Mouse (Mus musculus): ENCODE data around the gene Myl12a. TPM values are rescaled to one million over a fixed set of nuclear protein-coding genes. Genes with fewer than 3 reads are reported as not detected.

Gene Myl12a
- polyA plus RNA-seq, 1 experiment from 2014 or later: 728 TPM

DNA sequence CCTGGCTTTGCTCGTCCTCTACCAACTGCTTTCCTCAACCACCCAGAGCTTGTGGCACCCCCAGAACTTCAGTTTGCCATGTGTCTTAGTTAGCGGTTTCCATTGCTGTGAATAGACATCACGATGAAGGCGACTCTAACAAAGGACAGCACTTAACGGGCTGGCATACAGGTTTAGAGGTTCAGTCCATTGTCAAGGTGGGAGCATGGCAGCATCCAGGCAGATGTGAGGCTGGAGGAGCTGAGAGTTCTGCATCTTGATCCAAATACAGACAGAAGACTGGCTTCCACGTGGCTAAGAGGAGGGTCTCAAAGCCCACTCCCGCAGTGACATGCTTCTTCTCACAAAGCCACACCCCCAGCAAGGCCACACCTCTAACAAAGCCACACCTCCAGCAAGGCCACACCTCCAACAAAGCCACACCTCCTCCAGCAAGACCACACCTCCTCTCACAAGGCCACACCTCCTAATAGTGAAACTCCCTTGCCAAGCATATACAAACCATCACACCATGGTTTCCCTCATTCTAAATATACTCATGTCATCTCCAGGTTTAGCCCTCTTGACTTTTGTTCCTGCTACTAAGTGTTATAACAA, 8.1 kb upstream of the Myl12a start:
- Histone ChIP-seq H3K27me3 (replicated peaks) (no peaks in the 10 kb centered on the region), H3K9me3 (no peaks in the 10 kb centered on the region), H3K4me2 (no peak overlapping the region), H3K9ac (no peak overlapping the region), H3K27ac (replicated peaks) (no peak overlapping the region), H3K4me3 (no peak overlapping the region), H3K36me3 (no peaks in the 10 kb centered on the region), H3K4me1 (peaks cover 24% of the 10 kb centered on the region)
- no peak for ATAC-seq (ENCODE audit: extremely low read depth, insufficient number of reproducible peaks, low FRiP score, low TSS enrichment)
- WGBS: 56% methylated on average over 7 of the region's 7 CpGs

DNA sequence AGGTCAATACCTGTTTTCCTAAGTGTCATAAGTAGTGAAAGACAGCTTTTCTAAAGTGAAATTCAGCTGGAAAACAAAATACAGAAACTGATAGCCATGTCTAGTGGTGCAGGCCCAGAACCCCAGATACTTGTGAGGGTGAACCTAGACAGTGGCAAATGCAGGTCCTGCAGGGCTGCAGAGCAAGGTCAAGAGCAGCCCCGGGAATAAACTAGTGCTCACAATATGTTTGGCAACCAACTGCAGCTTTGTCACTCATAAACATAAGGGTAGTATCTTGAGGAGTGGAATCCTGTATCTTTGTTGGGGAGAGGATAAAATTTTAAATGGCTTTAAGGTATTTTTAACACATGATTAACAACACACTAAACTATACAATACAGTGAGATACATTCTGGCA, 7.1 kb upstream of the Myl12a start:
- Histone ChIP-seq H3K27ac (replicated peaks) (no peak overlapping the region), H3K4me1 (peaks cover 14% of the 10 kb centered on the region), H3K27me3 (replicated peaks) (no peaks in the 10 kb centered on the region), H3K4me2 (no peak overlapping the region), H3K9me3 (no peaks in the 10 kb centered on the region), H3K4me3 (no peak overlapping the region), H3K9ac (no peak overlapping the region), H3K36me3 (no peaks in the 10 kb centered on the region)
- no peak for ATAC-seq (ENCODE audit: extremely low read depth, insufficient number of reproducible peaks, low FRiP score, low TSS enrichment)
- WGBS: 61% methylated on average over 1 of the region's 1 CpGs

DNA sequence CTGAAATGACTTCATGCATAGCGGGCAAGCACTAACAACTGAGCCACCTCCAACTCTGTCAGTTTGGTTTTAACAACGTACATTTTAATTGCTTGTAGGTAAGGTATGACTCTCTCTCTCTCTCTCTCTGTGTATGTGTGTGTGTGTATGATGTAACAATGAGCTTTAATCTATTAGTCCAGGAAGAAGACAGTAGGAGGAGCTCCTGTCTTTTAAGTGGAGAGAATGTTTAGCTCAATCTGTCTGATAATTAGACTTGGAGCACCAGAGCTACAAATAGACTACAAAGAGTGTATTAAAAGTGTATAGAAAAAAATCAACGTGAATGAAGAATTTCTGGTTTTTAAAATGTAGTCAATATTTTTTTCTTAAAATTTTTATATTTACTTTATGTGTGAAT, 6.0 kb upstream of the Myl12a start:
- H3K9me3 ChIP-seq: no peaks in the 10 kb centered on the region; the same call in 1 of the 2 replicates
- H3K36me3 ChIP-seq: no peaks in the 10 kb centered on the region
- 81% methylated on average over 3 of the region's 3 CpGs for WGBS
- peaks cover 11% of the 10 kb centered on the region for H3K4me1 ChIP-seq
- H3K27me3 ChIP-seq (replicated peaks): no peaks in the 10 kb centered on the region
- no peak overlapping the region for H3K4me2 ChIP-seq
- H3K4me3 ChIP-seq: no peak overlapping the region
- no peak for ATAC-seq (ENCODE audit: extremely low read depth, insufficient number of reproducible peaks, low FRiP score, low TSS enrichment)
- H3K27ac ChIP-seq (replicated peaks): no peak overlapping the region
- H3K9ac ChIP-seq: no peak overlapping the region

DNA sequence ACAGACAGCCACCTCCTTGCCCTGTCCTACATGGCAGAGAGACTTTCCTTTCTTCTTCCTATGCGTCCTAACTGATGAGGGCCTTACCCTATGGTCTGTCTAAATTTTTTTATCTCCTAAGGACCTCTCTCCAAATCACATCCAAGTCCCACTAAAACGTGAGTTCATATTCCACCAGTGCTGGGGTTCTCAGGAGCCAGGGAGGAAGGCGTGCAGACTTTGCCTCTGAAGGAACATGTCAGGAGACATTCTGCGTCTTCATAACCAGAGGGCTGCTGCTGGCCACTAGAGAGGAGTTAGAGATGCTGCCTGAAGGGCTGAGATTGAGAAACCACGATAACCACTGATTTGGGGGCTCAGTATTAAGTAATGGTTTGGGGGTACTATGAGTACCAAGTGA, 4.3 kb upstream of the Myl12a start:
- 77% methylated on average over 5 of the region's 5 CpGs for WGBS
- Histone ChIP-seq H3K9me3 (no peaks in the 10 kb centered on the region; the same call in 1 of the 2 replicates), H3K4me3 (no peak overlapping the region), H3K4me2 (no peak overlapping the region), H3K27me3 (replicated peaks) (no peaks in the 10 kb centered on the region), H3K27ac (replicated peaks) (no peak overlapping the region), H3K9ac (no peak overlapping the region), H3K36me3 (no peaks in the 10 kb centered on the region), H3K4me1 (peaks cover 20% of the 10 kb centered on the region)
- ATAC-seq (ENCODE audit: extremely low read depth, insufficient number of reproducible peaks, low FRiP score, low TSS enrichment): no peak

- no peak for ATAC-seq (ENCODE audit: extremely low read depth, insufficient number of reproducible peaks, low FRiP score, low TSS enrichment)
- peak overlapping the region; percentile 100 for H3K27ac ChIP-seq (replicated peaks)
- 89% methylated on average over 10 of the region's 10 CpGs for WGBS
Measured at GRCm38 (mm10) chr17:71004186-71004960, 1.7 kb upstream of the Myl12a start.

DNA sequence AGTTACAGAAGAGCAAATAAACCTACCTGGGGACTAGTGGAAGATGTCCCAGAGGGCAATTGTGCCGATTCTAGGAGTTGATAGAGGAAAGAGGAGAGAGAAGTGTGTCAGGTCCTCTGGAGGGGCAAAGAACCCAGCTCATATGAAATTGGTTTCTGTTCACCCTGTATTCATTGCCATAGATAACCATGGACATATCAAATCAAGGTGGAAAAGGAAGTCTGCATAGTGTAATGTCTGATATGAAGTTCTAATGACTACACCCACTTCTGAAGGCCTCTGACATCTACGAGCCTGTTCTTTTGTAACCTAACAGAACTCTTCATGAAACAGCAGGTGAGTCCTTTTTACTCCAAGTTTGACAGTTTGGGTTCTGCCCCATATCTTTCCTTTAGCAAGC, 1.0 kb upstream of the Myl12a start:
- H3K27ac ChIP-seq (replicated peaks): peak overlapping the region; percentile 100
- no peak overlapping the region for H3K4me3 ChIP-seq
- no peak for ATAC-seq (ENCODE audit: extremely low read depth, insufficient number of reproducible peaks, low FRiP score, low TSS enrichment)
- peak overlapping the region; percentile 79 for H3K4me2 ChIP-seq
- H3K27me3 ChIP-seq (replicated peaks): no peaks in the 10 kb centered on the region
- no peaks in the 10 kb centered on the region; the same call in 1 of the 2 replicates for H3K9me3 ChIP-seq
- H3K9ac ChIP-seq: peak overlapping the region; percentile 100
- WGBS: 67% methylated on average over 2 of the region's 2 CpGs
- peaks cover 36% of the 10 kb centered on the region for H3K4me1 ChIP-seq
- peaks cover 10% of the 10 kb centered on the region for H3K36me3 ChIP-seq

More at GRCm38 (mm10) chr17:71004186-71004960, 1.7 kb upstream of the Myl12a start:
- no peaks in the 10 kb centered on the region for H3K27me3 ChIP-seq (replicated peaks)
- peaks cover 31% of the 10 kb centered on the region for H3K4me1 ChIP-seq
- no peak overlapping the region for H3K4me3 ChIP-seq
- H3K9me3 ChIP-seq: no peaks in the 10 kb centered on the region; the same call in 1 of the 2 replicates
- H3K9ac ChIP-seq: no peak overlapping the region; the same call in 1 of the 2 replicates
- H3K36me3 ChIP-seq: peaks cover 7% of the 10 kb centered on the region
- H3K4me2 ChIP-seq: no peak overlapping the region

DNA sequence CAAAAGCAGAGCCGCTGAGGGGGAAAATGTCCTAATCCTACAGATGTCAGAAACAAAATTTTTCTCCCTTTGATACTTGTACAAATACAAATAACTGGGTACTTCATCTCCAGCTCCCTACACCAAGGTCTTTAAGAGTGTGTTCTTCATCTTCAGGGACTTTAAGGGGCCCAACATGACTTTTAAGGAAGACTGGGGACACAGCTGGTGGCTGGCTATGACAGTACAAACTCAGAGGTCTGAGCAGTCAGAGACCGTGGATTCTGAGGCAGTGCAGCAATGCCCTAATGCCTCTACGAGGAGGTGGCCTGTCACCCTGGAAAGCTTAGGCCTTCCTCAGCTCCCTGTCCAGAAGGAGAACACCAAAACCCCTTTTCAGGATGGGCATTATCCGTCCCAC, 434 bp upstream of the Myl12a start:
- Histone ChIP-seq H3K4me2 (peak overlapping the region; percentile 79), H3K4me1 (peaks cover 40% of the 10 kb centered on the region), H3K9ac (peak overlapping the region; percentile 100), H3K27me3 (replicated peaks) (no peaks in the 10 kb centered on the region), H3K27ac (replicated peaks) (peak overlapping the region; percentile 100), H3K36me3 (peaks cover 10% of the 10 kb centered on the region), H3K9me3 (no peaks in the 10 kb centered on the region; the same call in 1 of the 2 replicates), H3K4me3 (peak overlapping the region; percentile 95)
- ATAC-seq (ENCODE audit: extremely low read depth, insufficient number of reproducible peaks, low FRiP score, low TSS enrichment): no peak
- WGBS: 34% methylated on average over 4 of the region's 4 CpGs

GRCm38 (mm10) chr17:71002081-71002743, 466 bp downstream of the Myl12a start, which contains the start of gene Myom1:
Myom1 (plus strand) TSS chr17:71002633.
- Histone ChIP-seq H3K4me2 (peak within 1 kb of the TSS; percentile 79), H3K4me1 (peaks cover 47% of the 10 kb centered on the region), H3K36me3 (peaks cover 10% of the 10 kb centered on the region), H3K9ac (peak within 1 kb of the TSS; percentile 100), H3K27ac (replicated peaks) (peak within 1 kb of the TSS; percentile 100), H3K4me3 (peak within 1 kb of the TSS; percentile 95), H3K9me3 (no peaks in the 10 kb centered on the region; the same call in 1 of the 2 replicates), H3K27me3 (replicated peaks) (no peaks in the 10 kb centered on the region)
- ATAC-seq (ENCODE audit: extremely low read depth, insufficient number of reproducible peaks, low FRiP score, low TSS enrichment): peak; percentile 90
- WGBS: under 1% methylated on average over 65 of the region's 65 CpGs

DNA sequence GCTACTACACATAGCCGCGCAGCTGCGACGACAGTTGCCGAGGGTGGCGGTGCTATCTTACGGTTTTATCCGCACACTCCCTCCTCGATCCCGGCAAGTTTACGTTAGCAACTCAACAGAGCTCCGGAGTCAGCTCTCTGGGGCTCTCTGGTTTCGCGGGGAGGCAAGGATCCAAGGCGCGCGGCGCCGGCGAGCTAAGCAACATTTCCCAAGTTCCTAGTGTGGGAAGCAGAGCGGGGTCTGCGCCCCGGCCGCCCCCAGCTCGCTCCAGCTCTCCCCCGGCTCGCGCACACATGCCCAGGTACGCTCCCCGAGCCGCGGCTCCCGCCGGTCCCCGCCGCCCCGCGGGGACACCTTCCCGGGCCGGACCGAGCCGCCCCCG, 988 bp downstream of the Myl12a start:
- peak overlapping the region; percentile 79 for H3K4me2 ChIP-seq
- no peaks in the 10 kb centered on the region; the same call in 1 of the 2 replicates for H3K9me3 ChIP-seq
- peaks cover 52% of the 10 kb centered on the region for H3K4me1 ChIP-seq
- H3K27ac ChIP-seq (replicated peaks): peak overlapping the region; percentile 100
- peak overlapping the region; percentile 100 for H3K9ac ChIP-seq
- under 1% methylated on average over 42 of the region's 43 CpGs for WGBS
- peak overlapping the region; percentile 95 for H3K4me3 ChIP-seq
- H3K27me3 ChIP-seq (replicated peaks): no peaks in the 10 kb centered on the region
- peaks cover 12% of the 10 kb centered on the region for H3K36me3 ChIP-seq
- peak; percentile 1; the same call in 1 of the 2 replicates for ATAC-seq (ENCODE audit: extremely low read depth, insufficient number of reproducible peaks, low FRiP score, low TSS enrichment)

DNA sequence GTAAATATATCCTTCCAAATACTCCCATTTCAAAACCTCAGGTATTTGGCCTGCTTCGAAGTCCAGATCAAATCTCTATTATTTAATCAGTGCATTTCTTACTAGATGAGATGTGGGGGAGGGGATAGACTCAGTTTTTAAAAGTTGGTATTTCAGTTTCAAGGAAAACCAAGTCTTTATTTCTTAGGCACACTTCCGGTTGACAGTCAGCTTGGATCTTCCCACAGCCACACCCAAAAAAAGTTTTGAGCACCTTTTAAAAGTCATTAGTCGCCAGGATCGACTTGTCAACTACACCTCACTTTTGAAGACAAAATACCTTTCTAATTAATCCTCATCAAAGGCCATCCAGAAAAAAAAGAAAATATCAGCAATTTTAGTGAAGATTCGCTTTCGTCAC, 1.6 kb downstream of the Myl12a start:
- Histone ChIP-seq H3K9ac (peak overlapping the region; percentile 100), H3K4me3 (peak overlapping the region; percentile 95), H3K27ac (replicated peaks) (peak overlapping the region; percentile 100), H3K4me1 (peaks cover 58% of the 10 kb centered on the region), H3K9me3 (no peaks in the 10 kb centered on the region; the same call in 1 of the 2 replicates), H3K4me2 (peak overlapping the region; percentile 79), H3K27me3 (replicated peaks) (no peaks in the 10 kb centered on the region), H3K36me3 (peaks cover 19% of the 10 kb centered on the region)
- WGBS: 5% methylated on average over 6 of the region's 6 CpGs
- ATAC-seq (ENCODE audit: extremely low read depth, insufficient number of reproducible peaks, low FRiP score, low TSS enrichment): no peak

DNA sequence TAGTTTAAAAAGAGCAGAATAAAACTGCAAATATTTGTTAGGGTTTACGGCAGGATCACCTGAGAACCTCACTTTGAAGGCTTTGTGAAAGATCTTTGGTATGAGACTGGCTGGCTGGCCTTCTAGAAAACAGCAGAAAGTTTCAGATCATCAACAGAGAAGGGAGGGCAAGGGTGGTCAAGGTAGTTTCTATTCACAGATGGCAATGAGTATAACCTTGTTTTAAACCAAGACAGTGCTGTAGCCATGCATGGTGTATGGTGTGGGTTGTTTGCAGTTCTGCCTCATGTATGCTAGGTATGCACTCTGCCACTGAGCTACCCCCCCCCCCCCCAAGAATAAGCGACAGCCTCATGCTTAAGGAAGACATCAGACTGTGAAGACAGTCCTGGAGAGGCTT, 2.4 kb downstream of the Myl12a start:
- H3K9ac ChIP-seq: peak overlapping the region; percentile 100
- 37% methylated on average over 2 of the region's 2 CpGs for WGBS
- no peaks in the 10 kb centered on the region for H3K27me3 ChIP-seq (replicated peaks)
- H3K4me2 ChIP-seq: peak overlapping the region; percentile 79
- no peak for ATAC-seq (ENCODE audit: extremely low read depth, insufficient number of reproducible peaks, low FRiP score, low TSS enrichment)
- H3K9me3 ChIP-seq: no peaks in the 10 kb centered on the region; the same call in 1 of the 2 replicates
- H3K4me1 ChIP-seq: peaks cover 67% of the 10 kb centered on the region
- H3K4me3 ChIP-seq: peak overlapping the region; percentile 95
- H3K36me3 ChIP-seq: peaks cover 27% of the 10 kb centered on the region
- peak overlapping the region; percentile 96 for H3K27ac ChIP-seq (replicated peaks)

Data from heart, embryonic 13.5 days (tissue).